Mouse (Mus musculus): ENCODE measurements at regions not wholly inside any gene's neighbourhood (a gene's known extent, or its start where the extent isn't known, plus 50 kb on each side); places are given as distances from the start of the nearest gene placed in this dataset.

DNA sequence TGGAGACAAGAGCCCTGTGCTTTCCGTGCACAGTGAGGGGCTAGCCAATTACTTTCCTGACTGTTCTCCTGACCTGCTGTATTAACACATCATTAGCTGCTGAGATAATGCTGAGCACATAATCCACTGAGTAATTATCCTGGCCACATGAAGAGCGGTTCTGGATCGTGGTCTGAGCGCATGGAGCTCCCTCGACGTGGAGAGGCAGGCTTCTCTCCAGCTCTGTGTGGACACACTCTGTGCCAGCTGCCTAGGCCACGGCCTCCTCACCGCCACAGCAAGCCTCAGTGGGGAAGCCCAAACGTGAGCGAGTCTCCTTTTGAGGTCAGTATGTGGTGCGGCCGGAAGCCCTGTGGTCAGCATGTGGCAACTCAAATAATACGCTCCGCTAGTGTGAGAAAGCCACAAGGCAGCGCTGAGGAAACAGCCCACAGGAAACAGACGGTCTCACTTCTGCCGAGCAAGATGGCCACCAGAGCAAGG lies 60.7 kb upstream of the Lrig1 start:
- H3K36me3 ChIP-seq (ENCODE audit: control insufficient read depth, insufficient read depth, low read length), result no peaks in the 10 kb centered on the region
- H3K9me3 ChIP-seq (ENCODE audit: control insufficient read depth, low read length), result no peaks in the 10 kb centered on the region
- H3K9ac ChIP-seq (ENCODE audit: low read length), result no peak overlapping the region
- DNase-seq (ENCODE audit: low spot score) (no peak), ATAC-seq (replicated peaks; ENCODE audit: low FRiP score, low TSS enrichment, low read depth) (no peak)
- H3K4me2 ChIP-seq (ENCODE audit: low read length), result no peak overlapping the region
- H3K4me1 ChIP-seq (replicated peaks; ENCODE audit: control insufficient read depth, insufficient read depth, low read length), result peaks cover 14% of the 10 kb centered on the region; the same call in 1 of the 2 replicates
- peak overlapping the region; percentile 82 for H3K27ac ChIP-seq (ENCODE audit: low read depth)
- H3K27me3 ChIP-seq (replicated peaks; ENCODE audit: control insufficient read depth, insufficient read depth, low read length), result no peaks in the 10 kb centered on the region
- no peak overlapping the region for H3K4me3 ChIP-seq (ENCODE audit: low read depth, low read length)
- 76% methylated on average over 17 of the region's 17 CpGs for WGBS

DNA sequence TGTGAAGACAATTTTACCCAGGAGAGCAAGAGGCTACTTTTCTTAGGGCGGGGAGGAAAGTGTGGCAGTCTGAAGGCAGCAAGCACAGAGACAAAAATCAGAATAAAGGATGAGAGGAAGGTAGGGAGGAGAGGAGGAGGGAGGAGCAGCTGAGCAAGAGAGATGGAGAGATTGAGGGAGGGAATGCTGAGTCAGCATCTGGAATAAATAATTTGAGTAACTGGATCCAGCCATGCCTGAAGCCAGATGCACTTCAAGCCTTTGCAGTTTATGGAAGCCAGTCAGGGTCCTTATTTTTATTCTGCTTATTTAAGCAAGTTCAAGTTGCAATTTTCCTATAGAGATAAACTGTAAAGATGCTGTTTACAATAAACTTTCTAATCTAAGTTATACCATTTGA lies 59.7 kb upstream of the Lrig1 start:
- Histone ChIP-seq H3K9ac (ENCODE audit: low read length) (no peak overlapping the region), H3K4me2 (ENCODE audit: low read length) (no peak overlapping the region), H3K9me3 (ENCODE audit: control insufficient read depth, low read length) (no peaks in the 10 kb centered on the region), H3K36me3 (ENCODE audit: control insufficient read depth, insufficient read depth, low read length) (no peaks in the 10 kb centered on the region), H3K27ac (ENCODE audit: low read depth) (no peak overlapping the region), H3K4me3 (ENCODE audit: low read depth, low read length) (no peak overlapping the region), H3K27me3 (replicated peaks; ENCODE audit: control insufficient read depth, insufficient read depth, low read length) (no peaks in the 10 kb centered on the region), H3K4me1 (replicated peaks; ENCODE audit: control insufficient read depth, insufficient read depth, low read length) (peaks cover 17% of the 10 kb centered on the region; the same call in 1 of the 2 replicates)
- no peak for ATAC-seq (replicated peaks; ENCODE audit: low FRiP score, low TSS enrichment, low read depth)
- DNase-seq (ENCODE audit: low spot score), result no peak
- 92% methylated on average over 1 of the region's 1 CpGs for WGBS

DNA sequence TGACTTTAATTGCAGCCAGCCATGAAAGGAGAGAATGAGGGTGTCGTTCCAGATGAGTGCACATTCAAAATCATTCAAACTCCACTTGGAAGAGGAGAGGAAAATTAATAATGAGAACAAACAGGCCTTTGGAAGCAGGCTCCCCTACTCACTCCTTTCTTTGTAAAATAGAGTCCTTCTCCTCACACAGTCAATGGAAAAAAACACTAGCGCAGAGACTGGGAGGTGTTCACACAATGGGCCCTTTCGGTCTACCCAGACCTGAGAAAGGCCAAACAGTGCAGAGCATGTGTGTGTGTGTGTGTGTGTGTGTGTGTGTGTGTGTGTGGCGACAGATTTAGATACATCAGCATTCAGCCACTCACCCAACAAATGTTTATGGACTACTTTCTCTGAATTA lies 56.0 kb upstream of the Lrig1 start:
- Histone ChIP-seq H3K4me2 (ENCODE audit: low read length) (no peak overlapping the region), H3K9ac (ENCODE audit: low read length) (no peak overlapping the region), H3K4me3 (ENCODE audit: low read depth, low read length) (no peak overlapping the region), H3K27ac (ENCODE audit: low read depth) (no peak overlapping the region), H3K36me3 (ENCODE audit: control insufficient read depth, insufficient read depth, low read length) (no peaks in the 10 kb centered on the region), H3K9me3 (ENCODE audit: control insufficient read depth, low read length) (no peaks in the 10 kb centered on the region), H3K27me3 (replicated peaks; ENCODE audit: control insufficient read depth, insufficient read depth, low read length) (no peaks in the 10 kb centered on the region), H3K4me1 (replicated peaks; ENCODE audit: control insufficient read depth, insufficient read depth, low read length) (0 out of 2 replicates have a peak, but pooled peaks cover 7% of the 10 kb centered on the region)
- DNase-seq (ENCODE audit: low spot score) (no peak), ATAC-seq (replicated peaks; ENCODE audit: low FRiP score, low TSS enrichment, low read depth) (no peak)
- 78% methylated on average over 4 of the region's 4 CpGs for WGBS

DNA sequence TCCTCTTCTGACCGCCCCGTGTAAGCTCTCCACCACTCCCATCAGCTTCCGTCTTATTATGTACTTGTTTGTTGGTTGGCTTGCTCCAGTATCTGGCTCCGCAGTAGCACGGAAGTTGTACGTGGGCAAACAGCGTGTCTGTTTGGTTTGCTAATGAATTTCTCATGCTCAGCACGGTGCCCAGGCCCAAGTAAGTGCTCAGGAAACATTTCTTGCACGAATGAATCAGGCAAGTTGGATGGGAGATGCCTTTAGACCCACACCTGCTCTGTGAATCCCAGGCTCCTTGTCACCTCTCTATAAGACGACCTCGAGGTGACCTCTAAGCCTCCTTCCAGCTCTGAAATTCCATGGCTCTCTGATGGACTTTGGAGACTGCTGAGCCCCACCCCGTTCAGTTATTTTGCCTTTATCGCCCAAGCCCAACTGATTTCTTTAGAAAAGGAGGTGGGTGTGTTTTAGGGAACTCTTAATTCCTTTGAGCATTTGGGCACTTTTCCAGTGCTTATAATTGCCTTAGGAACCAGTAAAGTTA lies 55.4 kb upstream of the Lrig1 start:
- ATAC-seq (replicated peaks; ENCODE audit: low FRiP score, low TSS enrichment, low read depth) (no peak), DNase-seq (ENCODE audit: low spot score) (no peak)
- Histone ChIP-seq H3K9ac (ENCODE audit: low read length) (no peak overlapping the region), H3K27ac (ENCODE audit: low read depth) (no peak overlapping the region), H3K9me3 (ENCODE audit: control insufficient read depth, low read length) (no peaks in the 10 kb centered on the region), H3K36me3 (ENCODE audit: control insufficient read depth, insufficient read depth, low read length) (no peaks in the 10 kb centered on the region), H3K27me3 (replicated peaks; ENCODE audit: control insufficient read depth, insufficient read depth, low read length) (no peaks in the 10 kb centered on the region), H3K4me2 (ENCODE audit: low read length) (no peak overlapping the region), H3K4me3 (ENCODE audit: low read depth, low read length) (no peak overlapping the region), H3K4me1 (replicated peaks; ENCODE audit: control insufficient read depth, insufficient read depth, low read length) (0 out of 2 replicates have a peak, but pooled peaks cover 3% of the 10 kb centered on the region)
- 71% methylated on average over 13 of the region's 13 CpGs for WGBS

DNA sequence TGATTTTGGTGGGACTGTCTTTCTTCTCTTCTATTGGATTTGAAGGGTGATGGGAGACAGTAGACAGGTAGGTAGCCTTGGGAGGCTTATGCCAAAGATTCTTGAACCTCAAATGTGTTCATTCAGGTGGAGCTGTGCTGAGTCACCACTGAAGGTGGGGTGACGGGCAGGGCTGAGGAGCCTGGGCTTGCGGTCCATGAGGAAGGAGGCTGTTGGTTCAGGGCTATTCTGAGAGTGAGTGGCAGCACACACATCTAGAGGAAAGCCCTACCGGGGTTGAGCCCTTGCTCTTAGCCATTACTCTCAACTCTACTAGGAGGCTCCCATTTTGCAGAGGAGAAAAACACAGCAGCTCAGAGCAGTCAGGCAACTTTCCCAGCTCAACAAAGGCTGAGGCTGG lies 54.6 kb upstream of the Lrig1 start:
- ATAC-seq (replicated peaks; ENCODE audit: low FRiP score, low TSS enrichment, low read depth) (no peak), DNase-seq (ENCODE audit: low spot score) (no peak)
- no peak overlapping the region for H3K27ac ChIP-seq (ENCODE audit: low read depth)
- H3K9ac ChIP-seq (ENCODE audit: low read length), result no peak overlapping the region
- WGBS, result 92% methylated on average over 3 of the region's 3 CpGs
- H3K9me3 ChIP-seq (ENCODE audit: control insufficient read depth, low read length), result no peaks in the 10 kb centered on the region
- 0 out of 2 replicates have a peak, but pooled peaks cover 3% of the 10 kb centered on the region for H3K4me1 ChIP-seq (replicated peaks; ENCODE audit: control insufficient read depth, insufficient read depth, low read length)
- no peaks in the 10 kb centered on the region for H3K27me3 ChIP-seq (replicated peaks; ENCODE audit: control insufficient read depth, insufficient read depth, low read length)
- no peak overlapping the region for H3K4me3 ChIP-seq (ENCODE audit: low read depth, low read length)
- no peak overlapping the region for H3K4me2 ChIP-seq (ENCODE audit: low read length)
- H3K36me3 ChIP-seq (ENCODE audit: control insufficient read depth, insufficient read depth, low read length), result no peaks in the 10 kb centered on the region

DNA sequence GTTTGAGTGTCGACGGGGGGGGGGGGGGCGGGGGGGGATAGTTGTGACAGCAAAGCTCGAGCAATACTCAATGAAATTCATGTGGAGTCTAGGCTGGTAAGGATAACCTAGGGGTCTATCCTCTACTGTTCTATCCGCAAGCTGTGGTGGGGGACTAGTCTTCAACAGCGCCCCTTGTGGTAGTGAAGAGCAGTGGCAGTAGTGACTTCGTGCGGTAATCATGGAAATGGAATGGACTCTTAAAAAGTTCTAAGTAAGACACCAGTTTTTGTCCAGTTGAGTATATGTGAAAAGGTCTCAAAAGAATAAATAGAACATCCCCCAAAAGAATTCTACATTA lies 51.1 kb upstream of the Lrig1 start:
- Histone ChIP-seq H3K36me3 (ENCODE audit: control insufficient read depth, insufficient read depth, low read length) (no peaks in the 10 kb centered on the region), H3K9me3 (ENCODE audit: control insufficient read depth, low read length) (no peaks in the 10 kb centered on the region), H3K27ac (ENCODE audit: low read depth) (no peak overlapping the region), H3K4me3 (ENCODE audit: low read depth, low read length) (no peak overlapping the region), H3K4me1 (replicated peaks; ENCODE audit: control insufficient read depth, insufficient read depth, low read length) (0 out of 2 replicates have a peak, but pooled peaks cover 3% of the 10 kb centered on the region), H3K9ac (ENCODE audit: low read length) (no peak overlapping the region), H3K4me2 (ENCODE audit: low read length) (no peak overlapping the region), H3K27me3 (replicated peaks; ENCODE audit: control insufficient read depth, insufficient read depth, low read length) (no peaks in the 10 kb centered on the region)
- WGBS, result 32% methylated on average over 8 of the region's 8 CpGs
- ATAC-seq (replicated peaks; ENCODE audit: low FRiP score, low TSS enrichment, low read depth), result no peak
- no peak for DNase-seq (ENCODE audit: low spot score)

DNA sequence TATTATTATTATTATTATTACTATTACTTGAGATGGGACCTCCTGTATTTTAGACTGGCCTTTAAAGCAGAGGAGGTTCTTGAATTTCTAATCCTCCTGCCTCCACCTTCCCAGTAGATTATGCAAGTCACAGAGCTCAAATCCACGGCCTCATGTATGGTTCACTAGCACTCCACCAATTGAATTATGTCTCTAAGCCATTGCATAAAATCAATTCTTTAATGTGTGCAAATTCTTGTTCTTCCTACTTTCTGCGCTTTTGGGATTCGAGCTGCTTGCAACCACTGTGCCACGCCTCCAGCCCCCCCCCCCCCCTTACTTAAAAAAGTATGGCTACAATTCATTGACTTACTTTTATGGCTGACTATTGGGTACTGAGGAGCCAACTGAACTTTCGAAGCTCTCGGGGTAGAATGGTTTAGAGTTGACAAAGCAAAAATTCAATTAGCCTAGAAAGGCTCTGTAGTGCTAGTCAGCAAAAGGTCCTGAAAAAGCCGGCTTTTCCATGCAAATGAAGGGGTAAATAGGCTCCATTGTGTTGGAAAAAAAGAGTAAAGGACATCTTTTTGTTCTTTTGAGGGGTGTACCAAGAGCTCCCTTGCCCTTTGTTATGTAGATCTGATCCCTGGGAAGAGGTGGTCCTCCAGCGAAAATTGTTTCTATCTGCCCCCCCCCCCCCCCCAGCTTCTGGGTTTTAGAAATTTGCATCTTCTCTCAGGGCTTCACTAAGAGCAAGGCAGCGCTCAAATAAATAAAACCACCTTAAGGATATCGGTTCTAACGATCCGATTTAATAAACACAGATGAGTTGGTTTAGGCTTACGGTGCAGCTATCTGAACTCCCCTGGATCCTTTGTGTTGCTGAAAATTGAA lies 50.5 kb upstream of the Lrig1 start:
- no peak overlapping the region for H3K9ac ChIP-seq (ENCODE audit: low read length)
- H3K4me3 ChIP-seq (ENCODE audit: low read depth, low read length), result no peak overlapping the region
- H3K36me3 ChIP-seq (ENCODE audit: control insufficient read depth, insufficient read depth, low read length), result no peaks in the 10 kb centered on the region
- H3K4me2 ChIP-seq (ENCODE audit: low read length), result no peak overlapping the region
- no peaks in the 10 kb centered on the region for H3K9me3 ChIP-seq (ENCODE audit: control insufficient read depth, low read length)
- DNase-seq (ENCODE audit: low spot score), result no peak
- H3K27ac ChIP-seq (ENCODE audit: low read depth), result no peak overlapping the region
- no peaks in the 10 kb centered on the region for H3K27me3 ChIP-seq (replicated peaks; ENCODE audit: control insufficient read depth, insufficient read depth, low read length)
- ATAC-seq (replicated peaks; ENCODE audit: low FRiP score, low TSS enrichment, low read depth), result no peak
- 33% methylated on average over 13 of the region's 13 CpGs for WGBS
- H3K4me1 ChIP-seq (replicated peaks; ENCODE audit: control insufficient read depth, insufficient read depth, low read length), result 0 out of 2 replicates have a peak, but pooled peaks cover 2% of the 10 kb centered on the region

All from intestine, embryonic 14.5 days (tissue).